Mouse (Mus musculus): ENCODE results near the gene Fgfr2.

DNA sequence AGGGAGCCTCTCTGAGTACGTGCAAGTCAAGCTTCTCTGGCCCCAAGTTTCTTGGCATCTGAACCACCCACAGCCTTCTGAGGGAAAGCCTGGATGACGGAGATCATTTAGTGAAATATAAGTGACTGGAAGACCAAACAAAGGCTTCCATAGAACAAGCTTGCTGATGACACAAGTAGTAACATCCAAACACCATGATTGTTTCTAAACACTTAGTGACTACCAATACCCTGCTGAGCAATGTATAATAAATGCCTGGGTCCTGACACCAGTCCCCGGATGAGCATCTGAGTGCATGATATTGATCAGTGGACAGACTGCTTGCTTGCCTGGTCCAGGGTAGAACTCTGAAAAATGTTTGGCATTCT lies 2284.5 kb downstream of the Fgfr2 start:
- TF ChIP-seq MYOD1 (IDR thresholded peaks at IDR 0.05; ENCODE audit: control insufficient read depth, insufficient read length, low read depth) (no peak), MAX (IDR thresholded peaks at IDR 0.05) (no peak), CTCF (IDR thresholded peaks at IDR 0.05; ENCODE audit: control insufficient read depth, insufficient read depth, insufficient read length) (no peak)
